Mouse (Mus musculus) intestine, embryonic 14.5 days (tissue): ENCODE results near the gene Tnik. TPM values are rescaled to one million over a fixed set of nuclear protein-coding genes. Genes with fewer than 3 reads are reported as not detected.
A peak's percentile ranks its signal among the peaks of the same experiment; 100 is the strongest.

ENCODE experiments used
- ATAC-seq: fragments of 200-750 bp; cut with Nextera tagmentation; replicated peaks from 2 replicates; pipeline ENCODE4 v1.8.0; 2017; ENCODE audit warnings: low read depth, moderate number of reproducible peaks, moderate TSS enrichment, moderate library complexity; ENCODE audit not compliant: low FRiP score, low TSS enrichment
- DNase-seq: peaks from one replicate; pipeline ENCODE4 v3.0.0-alpha.2; 2018; ENCODE audit warnings: low spot score
- H3K27ac ChIP-seq: fragments of 300-500 bp; sonication (generic); 2 replicates; pipeline ENCODE4 v1.5.1; 2014; ENCODE audit warnings: low read depth, mild to moderate bottlenecking, control low read depth
- H3K27me3 ChIP-seq: fragments of 300-500 bp; sonication (generic); replicated peaks from 2 replicates; pipeline ENCODE4 v1.6.1; 2014; ENCODE audit warnings: low read length, control low read depth; ENCODE audit not compliant: control insufficient read depth, insufficient read depth
- H3K36me3 ChIP-seq: fragments of 300-500 bp; sonication (generic); 2 replicates; pipeline ENCODE4 v1.6.1; 2014; ENCODE audit warnings: low read length, control low read depth; ENCODE audit not compliant: control insufficient read depth, insufficient read depth
- H3K4me1 ChIP-seq: fragments of 300-500 bp; sonication (generic); replicated peaks from 2 replicates; pipeline ENCODE4 v1.6.1; 2014; ENCODE audit warnings: low read length, control low read depth, mixed read lengths; ENCODE audit not compliant: control insufficient read depth, insufficient read depth
- H3K4me2 ChIP-seq: fragments of 300-500 bp; sonication (generic); 2 replicates; pipeline ENCODE4 v1.6.1; 2014; ENCODE audit warnings: low read length
- H3K4me3 ChIP-seq: fragments of 300-500 bp; sonication (generic); 2 replicates; pipeline ENCODE4 v1.5.1; 2014; ENCODE audit warnings: low read depth, low read length, control low read depth, mixed read lengths
- H3K9ac ChIP-seq: fragments of 300-500 bp; sonication (generic); 2 replicates; pipeline ENCODE4 v1.6.1; 2014; ENCODE audit warnings: mild to moderate bottlenecking, low read length
- H3K9me3 ChIP-seq: fragments of 300-500 bp; sonication (generic); 2 replicates; pipeline ENCODE4 v1.6.1; 2016; ENCODE audit warnings: low read length, control low read depth; ENCODE audit not compliant: control insufficient read depth
- WGBS: fragments of 180-500 bp; shearing (Covaris S2); extraction: QIAGEN DNeasy Blood & Tissue Kit; methylation state at CpG from one replicate; pipeline ENCODE4 v1.1.7; 2014; 5-methylcytosine and 5-hydroxymethylcytosine counted together
- polyA plus RNA-seq: library from polyadenylated mRNA; unstranded; fragments of >200 nt; fragmentation: Nextera tagmentation; extraction: Ambion mirVana; gene quantifications from 2 replicates; pipeline ENCODE4 v1.2.1, GENCODE M21; 2014

Gene Tnik
- polyA plus RNA-seq, 1 experiment from 2014 or later: 16.1 TPM

- ATAC-seq: 0 out of 2 replicates have a peak, but pooled peaks have one; percentile 58
- Histone ChIP-seq H3K27ac (no peak overlapping the region), H3K4me2 (no peak overlapping the region), H3K27me3 (no peaks in the 10 kb centered on the region), H3K9ac (no peak overlapping the region), H3K4me1 (no peaks in the 10 kb centered on the region), H3K36me3 (no peaks in the 10 kb centered on the region), H3K9me3 (no peaks in the 10 kb centered on the region), H3K4me3 (no peak overlapping the region)
- DNase-seq: no peak
- WGBS: 82% methylated on average over 3 of the region's 3 CpGs
Observed at GRCm38 (mm10) chr3:28410269-28410668, 147.3 kb downstream of the Tnik start.

- Histone ChIP-seq H3K4me3 (no peak overlapping the region), H3K27ac (no peak overlapping the region), H3K36me3 (no peaks in the 10 kb centered on the region), H3K4me1 (peaks cover 3% of the 10 kb centered on the region; the same call in 1 of the 2 replicates), H3K9me3 (no peaks in the 10 kb centered on the region), H3K9ac (no peak overlapping the region), H3K27me3 (no peaks in the 10 kb centered on the region), H3K4me2 (no peak overlapping the region)
- 56% methylated on average over 2 of the region's 2 CpGs for WGBS
- DNase-seq (no peak), ATAC-seq (no peak)
Observed at GRCm38 (mm10) chr3:28415986-28416385, 153.0 kb downstream of the Tnik start.

- Histone ChIP-seq H3K27me3 (no peaks in the 10 kb centered on the region), H3K9me3 (no peaks in the 10 kb centered on the region), H3K4me1 (peaks cover 3% of the 10 kb centered on the region; the same call in 1 of the 2 replicates), H3K4me2 (no peak overlapping the region), H3K27ac (no peak overlapping the region), H3K4me3 (no peak overlapping the region), H3K36me3 (no peaks in the 10 kb centered on the region), H3K9ac (no peak overlapping the region)
- ATAC-seq (no peak), DNase-seq (no peak)
- 86% methylated on average over 5 of the region's 5 CpGs for WGBS
Observed at GRCm38 (mm10) chr3:28417091-28417715, 154.2 kb downstream of the Tnik start.

- DNase-seq: no peak
- WGBS: 84% methylated on average over 6 of the region's 6 CpGs
Observed at GRCm38 (mm10) chr3:28420194-28420593, 157.2 kb downstream of the Tnik start.

GRCm38 (mm10) chr3:28420698-28421097 is 157.7 kb downstream of the Tnik start:
- no peak for ATAC-seq
- WGBS: 59% methylated on average over 3 of the region's 3 CpGs
- H3K4me1 ChIP-seq: peaks cover 3% of the 10 kb centered on the region; the same call in 1 of the 2 replicates

More at GRCm38 (mm10) chr3:28420194-28420593, 157.2 kb downstream of the Tnik start:
- H3K9me3 ChIP-seq: no peaks in the 10 kb centered on the region
- no peak for ATAC-seq
- H3K4me1 ChIP-seq: peaks cover 3% of the 10 kb centered on the region; the same call in 1 of the 2 replicates
- H3K9ac ChIP-seq: no peak overlapping the region
- no peak overlapping the region for H3K4me3 ChIP-seq
- no peaks in the 10 kb centered on the region for H3K36me3 ChIP-seq
- H3K4me2 ChIP-seq: no peak overlapping the region
- no peaks in the 10 kb centered on the region for H3K27me3 ChIP-seq
- H3K27ac ChIP-seq: no peak overlapping the region

GRCm38 (mm10) chr3:28421798-28422197 is 158.8 kb downstream of the Tnik start:
- Histone ChIP-seq H3K9ac (no peak overlapping the region), H3K27ac (no peak overlapping the region), H3K4me3 (no peak overlapping the region), H3K36me3 (no peaks in the 10 kb centered on the region), H3K4me1 (no peaks in the 10 kb centered on the region), H3K9me3 (no peaks in the 10 kb centered on the region), H3K4me2 (no peak overlapping the region), H3K27me3 (no peaks in the 10 kb centered on the region)
- DNase-seq: no peak
- ATAC-seq: no peak
- WGBS: 59% methylated on average over 6 of the region's 6 CpGs

More at GRCm38 (mm10) chr3:28420698-28421097, 157.7 kb downstream of the Tnik start:
- Histone ChIP-seq H3K36me3 (no peaks in the 10 kb centered on the region), H3K4me3 (no peak overlapping the region), H3K27ac (no peak overlapping the region), H3K27me3 (no peaks in the 10 kb centered on the region), H3K9me3 (no peaks in the 10 kb centered on the region), H3K4me2 (no peak overlapping the region), H3K9ac (no peak overlapping the region)
- DNase-seq: no peak

GRCm38 (mm10) chr3:28422221-28422620 is 159.2 kb downstream of the Tnik start:
- 90% methylated on average over 1 of the region's 1 CpGs for WGBS

GRCm38 (mm10) chr3:28425911-28426310 is 162.9 kb downstream of the Tnik start:
- no peaks in the 10 kb centered on the region for H3K27me3 ChIP-seq
- no peaks in the 10 kb centered on the region for H3K9me3 ChIP-seq
- no peak overlapping the region for H3K27ac ChIP-seq
- ATAC-seq: no peak
- H3K4me1 ChIP-seq: no peaks in the 10 kb centered on the region
- no peaks in the 10 kb centered on the region for H3K36me3 ChIP-seq
- WGBS: 86% methylated on average over 6 of the region's 6 CpGs
- no peak overlapping the region for H3K4me3 ChIP-seq
- no peak overlapping the region for H3K4me2 ChIP-seq
- no peak for DNase-seq
- no peak overlapping the region for H3K9ac ChIP-seq

More at GRCm38 (mm10) chr3:28422221-28422620, 159.2 kb downstream of the Tnik start:
- Histone ChIP-seq H3K4me3 (no peak overlapping the region), H3K4me1 (no peaks in the 10 kb centered on the region), H3K36me3 (no peaks in the 10 kb centered on the region), H3K4me2 (no peak overlapping the region), H3K27me3 (no peaks in the 10 kb centered on the region), H3K9ac (no peak overlapping the region), H3K9me3 (no peaks in the 10 kb centered on the region), H3K27ac (no peak overlapping the region)
- no peak for ATAC-seq
- no peak for DNase-seq

GRCm38 (mm10) chr3:28431459-28431858 is 168.4 kb downstream of the Tnik start:
- H3K9ac ChIP-seq: no peak overlapping the region
- no peak overlapping the region for H3K4me3 ChIP-seq
- H3K4me2 ChIP-seq: no peak overlapping the region
- no peak for ATAC-seq
- no peak for DNase-seq
- H3K36me3 ChIP-seq: no peaks in the 10 kb centered on the region
- H3K27me3 ChIP-seq: no peaks in the 10 kb centered on the region
- no peak overlapping the region for H3K27ac ChIP-seq
- WGBS: 54% methylated on average over 2 of the region's 2 CpGs
- no peaks in the 10 kb centered on the region for H3K9me3 ChIP-seq
- no peaks in the 10 kb centered on the region for H3K4me1 ChIP-seq
